Mouse (Mus musculus) gastrocnemius, adult 8-10 months (tissue): ENCODE measurements around the gene Pcnx4. TPM values are rescaled to one million over a fixed set of nuclear protein-coding genes. Genes with fewer than 3 reads are reported as not detected.
"Not testable (repeated sequence)": the region's sequence is repeated elsewhere in the genome, so short reads cannot be mapped to it uniquely, and the experiment has no call there.

Source experiments
- DNase-seq, 2 experiments: peaks; one replicate each; pipeline ENCODE4 v3.0.0; 2022; ENCODE audit warnings: low spot score in 2 of 2
- total RNA-seq, 4 experiments: library from RNA; stranded (reverse); gene quantifications; 2 replicates each; pipeline ENCODE4 v1.2.4; 2022

Pcnx4 gene
- total RNA-seq, 4 experiments from 2014 or later: 2.8 to 3.5 (median 3.3) TPM

GRCm38 (mm10) chr12:72594001-72594400 lies 57.8 kb downstream of the Pcnx4 start:
- DNase-seq: no peak

DNA sequence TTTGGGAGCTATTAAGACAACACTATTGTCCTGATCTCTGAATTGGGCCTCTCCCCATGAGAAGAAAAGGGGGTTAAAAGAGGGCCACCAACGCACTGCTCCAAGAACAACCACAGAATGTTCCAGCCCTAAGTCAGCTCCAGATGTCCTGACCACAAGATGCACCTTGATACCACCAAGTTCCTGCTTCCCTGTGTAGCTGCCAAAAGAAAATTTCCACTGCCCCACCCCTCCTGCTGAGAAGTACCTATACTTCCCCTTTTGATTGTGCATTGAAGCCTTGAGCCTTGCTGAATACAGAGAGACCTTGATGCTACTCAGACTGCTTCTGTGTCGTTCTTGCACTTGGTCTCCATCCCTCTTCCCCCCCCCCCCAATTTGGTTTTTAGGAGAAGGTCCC lies 62.5 kb downstream of the Pcnx4 start:
- not testable (repeated sequence) for DNase-seq

DNA sequence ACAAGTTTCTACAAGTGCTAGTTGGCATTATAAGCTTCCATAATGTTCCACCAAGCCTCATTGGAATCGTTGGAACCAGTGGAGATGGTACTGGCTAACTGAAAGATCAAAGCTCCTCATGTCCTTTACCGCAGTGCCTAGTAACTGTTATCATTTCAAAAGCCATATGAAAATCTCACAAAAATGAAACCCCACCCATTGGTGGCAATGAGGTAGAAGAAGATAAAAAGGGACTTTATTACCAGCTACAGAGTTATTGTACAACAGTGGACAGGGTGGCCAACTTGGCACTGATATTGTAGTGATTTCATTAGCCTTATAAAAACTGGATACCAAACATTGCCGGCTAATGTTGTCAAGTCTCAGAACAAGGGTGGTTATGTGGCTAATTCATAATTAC lies 75.9 kb downstream of the Pcnx4 start:
- DNase-seq: no peak

- no peak for DNase-seq
These were observed 84.7 kb downstream of the Pcnx4 start for GRCm38 (mm10) chr12:72620856-72621255.

GRCm38 (mm10) chr12:72621441-72621840 lies 85.3 kb downstream of the Pcnx4 start:
- DNase-seq: no peak

- no peak for DNase-seq
These were observed 86.8 kb downstream of the Pcnx4 start for GRCm38 (mm10) chr12:72622853-72623496.

DNA sequence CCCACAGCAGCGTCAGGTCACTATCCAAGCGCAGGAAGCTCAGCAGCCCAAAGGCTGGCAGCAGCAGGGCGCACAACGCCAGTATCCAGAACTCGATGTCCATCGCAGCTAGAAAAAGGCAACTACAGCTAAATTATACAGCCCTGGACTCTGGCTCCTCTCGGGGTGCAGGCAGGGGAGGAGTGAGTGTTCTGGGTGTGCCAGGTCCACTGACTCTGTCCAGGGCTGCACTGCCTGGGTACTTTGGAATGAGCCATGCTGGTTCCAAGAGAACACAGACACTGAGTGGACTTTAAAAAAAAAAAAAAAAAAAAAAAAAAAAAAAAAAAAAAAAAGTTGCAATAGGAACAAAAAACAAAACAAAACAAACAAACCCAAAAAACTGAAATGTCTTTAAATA lies 92.6 kb downstream of the Pcnx4 start:
- DNase-seq: no peak

Other genes starting within 250 kb of the Pcnx4 start
- gene Rtn1, start 127.3 kb upstream of the Pcnx4 start, total RNA-seq: 1 to 10 TPM; 1.1 to 3.2 (median 2.2) TPM
- gene Lrrc9, start 94.5 kb upstream of the Pcnx4 start, total RNA-seq: under 1 TPM in 1 of 4 experiments, not detected in 3; 0.13 TPM
- not detected for gene Gm4756, start 113.3 kb downstream of the Pcnx4 start, total RNA-seq
- 10 to 100 TPM; 12.6 to 18.1 (median 15.7) TPM for gene Dhrs7, start 128.5 kb downstream of the Pcnx4 start, total RNA-seq
- gene Ppm1a, start 221.1 kb downstream of the Pcnx4 start, total RNA-seq: 100 to 1,000 TPM; 325 to 385 (median 339) TPM